Mouse (Mus musculus) heart, embryonic 11.5 days (tissue): Measurements from ENCODE around the gene Spink8. TPM values are rescaled to one million over a fixed set of nuclear protein-coding genes. Genes with fewer than 3 reads are reported as not detected.

Experiments
- polyA plus RNA-seq: library from polyadenylated mRNA; unstranded; fragments of >200 nt; fragmentation: Nextera tagmentation; extraction: Ambion mirVana; gene quantifications from 2 replicates; pipeline ENCODE4 v1.2.1, GENCODE M21; 2014

Gene Spink8
- polyA plus RNA-seq, 1 experiment from 2014 or later = 0.27 TPM

Other genes starting within 250 kb of the Spink8 start
- not detected in 2 replicates for gene Fbxw15, start 244.0 kb upstream of the Spink8 start, polyA plus RNA-seq
- gene Fbxw24, start 186.2 kb upstream of the Spink8 start, polyA plus RNA-seq = not detected in 2 replicates
- gene Fbxw25, start 147.6 kb upstream of the Spink8 start, polyA plus RNA-seq = not detected in 2 replicates
- not detected in 2 replicates for gene Fbxw18, start 109.6 kb upstream of the Spink8 start, polyA plus RNA-seq
- gene Fbxw26, start 66.2 kb upstream of the Spink8 start, polyA plus RNA-seq = not detected in 2 replicates
- not detected in 2 replicates for gene Fbxw27, start 21.6 kb upstream of the Spink8 start, polyA plus RNA-seq
- gene Nme6, start 20.5 kb downstream of the Spink8 start, polyA plus RNA-seq = 77.3 and 84.9 TPM in 2 replicates
- gene Camp, start 37.3 kb downstream of the Spink8 start, polyA plus RNA-seq = 1.1 TPM in 1 of 2 replicates, not detected in the other
- 22.0 and 23.7 TPM in 2 replicates for gene Cdc25a, start 63.3 kb downstream of the Spink8 start, polyA plus RNA-seq
- gene Map4, start 119.2 kb downstream of the Spink8 start, polyA plus RNA-seq = 64.9 and 93.6 TPM in 2 replicates